Mouse (Mus musculus) regulatory T cell (primary cell): ENCODE measurements at regions not wholly inside any gene's neighbourhood (a gene's known extent, or its start where the extent isn't known, plus 50 kb on each side); places are given as distances from the start of the nearest gene placed in this dataset.
"Not testable (repeated sequence)": the region's sequence is repeated elsewhere in the genome, so short reads cannot be mapped to it uniquely, and the experiment has no call there.

Experiments
- in situ Hi-C: fragments of 300-600 bp; cut with MboI, MseI; formaldehyde crosslinking; loops from one replicate; pipeline ENCODE4 v1.15.1; 2025; ENCODE audit warnings: high pct_unique_total_duplicates

DNA sequence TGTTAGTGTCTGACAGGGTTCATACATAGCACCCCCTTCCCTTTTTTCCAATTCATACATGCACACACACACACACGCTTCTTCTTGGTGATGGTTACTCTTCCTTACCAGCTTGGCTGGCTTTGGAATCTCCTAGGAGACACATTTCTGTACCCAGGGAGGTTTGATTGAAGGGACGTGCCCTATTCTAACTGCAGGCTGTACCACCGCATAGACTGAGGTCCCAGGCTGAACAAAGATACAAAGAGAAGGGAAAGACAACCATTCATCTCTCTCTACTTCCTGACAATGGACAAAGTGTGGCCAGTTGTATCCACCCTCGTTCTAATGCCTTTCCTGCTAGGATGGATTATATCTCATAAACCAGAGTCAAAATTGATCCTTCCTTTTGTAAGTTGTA lies 100.0 kb downstream of the Raet1d start:
- in situ Hi-C loops = not testable (repeated sequence)

DNA sequence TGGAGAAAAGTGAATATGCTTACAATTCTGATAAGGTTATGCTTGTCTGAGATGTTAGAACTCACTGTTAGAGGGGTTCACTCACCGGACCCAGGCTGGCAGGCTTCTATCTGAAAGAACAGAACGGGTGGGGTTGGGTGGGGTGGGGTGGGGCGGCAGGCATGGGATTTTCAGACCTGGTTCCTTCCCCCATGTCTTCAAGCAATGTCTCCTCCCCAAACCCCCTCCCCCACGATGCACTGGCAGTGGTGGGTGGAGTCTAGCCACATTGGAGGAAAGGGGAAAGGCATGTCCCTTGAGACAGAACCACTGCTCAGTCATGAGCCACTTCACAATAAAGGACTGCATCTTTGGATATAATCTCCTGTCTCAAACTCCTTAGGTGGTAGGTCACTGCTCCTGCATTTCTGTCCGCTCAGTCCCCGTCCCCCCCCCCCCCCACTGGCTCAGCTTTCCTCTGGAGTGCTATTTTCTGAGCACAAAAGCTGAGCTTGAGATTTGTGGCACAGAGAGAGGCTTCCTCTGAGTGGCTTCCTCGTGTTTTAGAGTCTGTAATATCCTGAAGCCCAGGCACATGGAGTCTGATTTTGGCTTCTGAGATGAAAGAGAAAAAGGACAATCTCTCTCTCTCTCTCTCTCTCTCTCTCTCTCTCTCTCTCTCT lies 100.6 kb downstream of the Raet1d start:
- in situ Hi-C loops = not testable (repeated sequence)

DNA sequence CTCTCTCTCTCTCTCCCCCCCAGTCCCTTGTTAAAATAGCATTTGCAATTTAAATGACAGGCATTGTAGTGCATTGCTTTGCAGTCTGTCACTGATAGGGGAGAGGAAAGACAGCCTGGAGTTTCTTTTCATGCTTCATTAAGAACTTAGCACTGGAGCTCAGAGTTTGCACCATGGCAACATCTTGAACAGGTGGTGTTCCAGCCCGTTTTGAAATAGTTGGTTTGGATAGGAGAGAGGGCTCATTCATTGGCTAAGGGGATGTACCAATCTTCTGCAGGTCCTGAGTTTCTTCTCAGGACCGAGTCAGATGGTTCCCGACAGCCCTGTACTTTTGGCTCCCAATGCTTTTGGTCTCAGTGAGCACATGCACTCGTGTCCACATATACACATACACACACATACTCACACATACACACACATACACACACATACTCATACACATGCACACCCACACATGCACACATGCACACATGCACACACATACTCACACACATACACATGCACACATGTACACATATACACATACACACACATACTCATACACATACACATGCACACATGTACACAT lies 101.2 kb downstream of the Raet1d start:
- in situ Hi-C loops = not testable (repeated sequence)

DNA sequence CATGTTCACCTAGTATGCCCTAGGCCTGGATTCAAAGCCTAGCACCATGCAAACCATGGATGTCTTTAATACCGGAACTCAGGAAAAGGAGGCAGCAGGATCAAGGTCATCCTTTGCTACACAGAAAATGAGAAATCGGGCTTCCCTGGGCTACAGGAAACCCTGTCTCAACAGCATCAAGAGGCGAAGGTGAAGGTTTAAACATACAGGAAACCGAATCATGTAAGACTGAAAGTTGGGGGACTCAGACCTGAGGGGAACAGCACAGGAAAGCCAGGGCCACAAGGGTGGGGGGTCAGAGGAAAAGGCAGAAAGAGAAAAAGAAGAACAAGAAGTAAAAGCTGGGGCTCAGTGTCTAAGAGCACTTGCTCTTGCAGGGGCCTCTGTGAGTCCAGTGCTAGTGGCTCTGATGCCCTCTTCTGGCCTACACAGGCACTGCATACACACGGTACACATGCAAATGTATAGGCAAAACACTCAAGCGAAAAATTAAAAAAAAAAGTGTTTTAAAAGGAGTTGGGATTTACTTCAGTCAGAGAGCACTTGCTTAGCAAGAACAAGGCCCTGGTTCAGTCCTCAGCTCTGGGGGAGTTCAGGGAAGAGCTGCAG lies 111.5 kb downstream of the Raet1d start:
- in situ Hi-C loops = not testable (repeated sequence)

DNA sequence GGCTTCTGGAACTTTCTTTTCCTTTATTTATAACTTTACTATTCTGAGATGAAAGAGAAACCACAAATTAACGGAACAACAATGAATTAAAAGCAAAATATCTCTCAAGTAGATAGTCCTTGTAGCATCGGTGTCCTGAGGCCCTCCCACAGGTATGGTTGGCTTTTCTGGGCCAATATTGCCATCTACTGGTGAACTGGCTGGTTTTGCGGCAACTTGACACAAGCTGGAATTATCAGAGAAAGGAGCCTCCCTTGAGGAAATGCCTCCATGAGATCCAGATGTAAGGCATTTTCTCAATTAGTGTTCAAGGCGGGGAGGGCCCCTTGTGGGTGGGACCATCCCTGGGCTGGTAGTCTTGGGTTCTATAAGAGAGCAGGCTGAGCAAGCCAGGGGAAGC lies 119.5 kb downstream of the Raet1d start:
- in situ Hi-C loops = loop anchor here (5.0 kb wide), 2 partner anchors 97 to 443 kb away; no protein-coding TSS in a partner anchor

DNA sequence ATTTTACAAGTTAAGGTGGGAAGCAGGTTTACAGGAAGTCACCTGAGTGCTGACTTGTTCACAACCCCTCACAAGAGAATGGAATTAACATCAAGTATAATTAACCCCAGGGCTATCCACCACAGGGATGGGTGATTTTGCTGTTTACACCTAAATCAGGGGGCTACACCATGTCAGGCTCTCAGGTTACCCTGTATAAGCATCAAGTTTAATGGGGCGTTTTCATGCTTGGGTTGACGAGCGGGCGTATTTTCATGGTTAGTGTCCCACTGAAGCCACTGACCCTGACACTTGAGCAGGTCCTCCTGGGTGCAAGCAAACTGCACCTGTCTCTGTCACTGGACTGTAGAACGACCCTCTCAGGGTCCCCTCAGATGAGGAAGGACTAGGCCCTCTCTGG lies 126.7 kb downstream of the Raet1d start:
- in situ Hi-C loops = not testable (repeated sequence)

DNA sequence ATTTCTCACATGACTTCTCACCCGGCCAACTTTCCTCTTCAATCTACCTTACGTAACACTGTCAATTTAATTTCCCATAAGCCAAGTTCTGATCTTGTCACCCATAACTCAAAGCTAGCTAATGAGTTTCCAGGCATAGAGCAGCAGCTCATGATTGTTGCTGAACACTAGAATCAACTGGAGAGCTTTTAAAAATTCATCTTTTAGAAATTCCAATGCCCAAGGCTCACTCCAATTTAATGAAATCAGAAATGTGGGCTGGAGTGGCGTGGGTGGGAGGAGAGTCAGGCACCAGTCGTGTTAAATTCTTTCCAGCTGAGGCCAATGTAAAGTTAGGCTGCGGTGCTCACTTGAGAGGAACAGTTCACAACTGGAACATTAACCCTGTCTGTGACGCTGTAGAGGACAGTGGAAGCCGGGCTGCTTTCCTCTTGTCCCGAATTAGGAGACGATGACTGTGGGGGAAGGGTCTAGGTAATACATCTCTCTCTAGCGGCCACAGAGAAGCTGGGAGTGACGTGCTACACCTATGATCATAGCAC lies 131.5 kb downstream of the Raet1d start:
- in situ Hi-C loops = not testable (repeated sequence)

DNA sequence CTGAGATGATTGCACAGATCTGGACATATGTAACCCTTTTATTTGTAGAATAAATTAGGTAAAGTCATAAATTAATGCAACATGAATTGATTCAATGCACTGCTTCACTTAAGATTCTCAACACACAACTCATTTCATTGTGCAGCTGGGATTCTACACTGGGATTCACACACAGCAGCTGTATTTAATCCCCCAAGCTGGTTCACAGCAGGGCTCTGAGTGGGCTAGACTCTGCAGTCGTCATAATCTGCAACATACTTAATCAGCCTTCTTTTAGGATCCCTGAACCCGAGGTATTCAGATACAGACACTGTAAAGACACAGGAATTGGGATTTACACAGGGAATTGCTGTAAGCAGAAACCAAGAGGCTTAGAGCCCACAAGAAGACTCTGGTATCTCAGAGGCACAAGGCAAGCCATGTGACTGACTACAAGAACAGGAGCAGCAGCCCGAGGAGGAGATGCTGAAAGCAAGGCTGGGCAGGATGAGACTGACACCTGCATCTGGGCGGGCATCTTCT lies 135.7 kb downstream of the Raet1d start:
- in situ Hi-C loops = no loop called here
